Mouse (Mus musculus): ENCODE results near the gene Spata17. TPM values are rescaled to one million over a fixed set of nuclear protein-coding genes. Genes with fewer than 3 reads are reported as not detected.
"Not testable (repeated sequence)": the region's sequence is repeated elsewhere in the genome, so short reads cannot be mapped to it uniquely, and the experiment has no call there.

Spata17 gene
- polyA plus RNA-seq, 1 experiment from 2014 or later: 0.60 TPM

DNA sequence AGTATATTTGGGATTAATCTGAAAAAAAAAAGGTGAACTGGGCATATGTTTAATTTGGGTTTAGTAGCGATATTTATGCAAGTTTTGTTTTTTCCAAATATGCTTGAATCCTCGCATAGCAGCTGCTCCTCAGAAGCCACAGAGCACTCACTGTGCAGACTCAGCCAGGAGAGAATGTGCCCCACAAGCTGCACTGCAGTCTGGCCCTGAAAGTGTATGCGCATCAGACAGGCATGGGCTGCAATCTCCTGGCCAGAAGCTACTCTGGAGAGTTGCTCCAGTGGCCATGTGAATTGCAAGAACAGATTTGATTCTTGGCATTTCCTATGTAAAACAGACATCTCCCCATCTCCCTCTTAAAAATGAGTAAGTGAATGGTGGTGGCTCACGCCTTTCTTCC, 82.9 kb downstream of the Spata17 start:
- DNase-seq (ENCODE audit: low spot score) (no peak), ATAC-seq (replicated peaks; ENCODE audit: insufficient number of reproducible peaks, low FRiP score, low TSS enrichment, low read depth) (no peak)
- H3K4me2 ChIP-seq (ENCODE audit: low read depth, low read length): no peak overlapping the region
- H3K9me3 ChIP-seq (replicated peaks; ENCODE audit: control insufficient read depth, low read length): no peaks in the 10 kb centered on the region
- no peaks in the 10 kb centered on the region for H3K27me3 ChIP-seq (ENCODE audit: control insufficient read depth, insufficient read depth, low read length)
- no peaks in the 10 kb centered on the region for H3K4me1 ChIP-seq (ENCODE audit: control insufficient read depth, insufficient read depth, low read length)
- no peak overlapping the region for H3K9ac ChIP-seq (replicated peaks; ENCODE audit: low read length)
- no peak overlapping the region for H3K27ac ChIP-seq (replicated peaks; ENCODE audit: low read depth, low read length)
- no peaks in the 10 kb centered on the region for H3K36me3 ChIP-seq (replicated peaks; ENCODE audit: control insufficient read depth, insufficient read depth, low read depth, low read length)
- H3K4me3 ChIP-seq (ENCODE audit: low read depth, low read length): no peak overlapping the region
- 89% methylated on average over 4 of the region's 4 CpGs for WGBS

- H3K4me3 ChIP-seq (ENCODE audit: low read depth, low read length); H3K4me1 ChIP-seq (ENCODE audit: control insufficient read depth, insufficient read depth, low read length); H3K4me2 ChIP-seq (ENCODE audit: low read depth, low read length); H3K27me3 ChIP-seq (ENCODE audit: control insufficient read depth, insufficient read depth, low read length); ATAC-seq (replicated peaks; ENCODE audit: insufficient number of reproducible peaks, low FRiP score, low TSS enrichment, low read depth); H3K27ac ChIP-seq (replicated peaks; ENCODE audit: low read depth, low read length); DNase-seq (ENCODE audit: low spot score); H3K9me3 ChIP-seq (replicated peaks; ENCODE audit: control insufficient read depth, low read length); H3K36me3 ChIP-seq (replicated peaks; ENCODE audit: control insufficient read depth, insufficient read depth, low read depth, low read length); H3K9ac ChIP-seq (replicated peaks; ENCODE audit: low read length): not testable (repeated sequence)
- 87% methylated on average over 2 of the region's 2 CpGs for WGBS
These were observed 87.7 kb downstream of the Spata17 start for GRCm38 (mm10) chr1:187127548-187127947.

DNA sequence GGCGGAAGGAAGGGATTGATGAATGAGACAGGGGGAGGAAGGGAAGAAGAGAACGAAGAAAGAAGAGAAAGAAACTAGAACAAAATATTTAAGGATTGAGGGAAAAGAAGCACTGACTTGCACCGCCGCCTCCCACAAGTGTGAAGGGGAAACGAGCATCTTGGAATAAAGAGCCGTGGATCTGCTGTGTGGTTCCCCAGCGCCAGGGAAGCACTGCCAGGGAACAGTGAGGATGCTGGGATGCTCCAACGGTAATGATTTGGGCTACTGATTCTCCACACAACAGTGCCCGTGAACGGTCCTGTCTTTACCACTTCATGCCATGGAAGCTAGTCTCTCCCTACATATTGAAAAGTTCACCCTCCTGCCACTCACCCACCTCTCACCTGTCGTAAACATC, 89.5 kb downstream of the Spata17 start:
- H3K4me2 ChIP-seq (ENCODE audit: low read depth, low read length): no peak overlapping the region
- no peaks in the 10 kb centered on the region for H3K9me3 ChIP-seq (replicated peaks; ENCODE audit: control insufficient read depth, low read length)
- no peaks in the 10 kb centered on the region for H3K36me3 ChIP-seq (replicated peaks; ENCODE audit: control insufficient read depth, insufficient read depth, low read depth, low read length)
- ATAC-seq (replicated peaks; ENCODE audit: insufficient number of reproducible peaks, low FRiP score, low TSS enrichment, low read depth): no peak
- no peaks in the 10 kb centered on the region for H3K4me1 ChIP-seq (ENCODE audit: control insufficient read depth, insufficient read depth, low read length)
- no peak overlapping the region for H3K9ac ChIP-seq (replicated peaks; ENCODE audit: low read length)
- no peak overlapping the region for H3K27ac ChIP-seq (replicated peaks; ENCODE audit: low read depth, low read length)
- H3K27me3 ChIP-seq (ENCODE audit: control insufficient read depth, insufficient read depth, low read length): no peaks in the 10 kb centered on the region
- H3K4me3 ChIP-seq (ENCODE audit: low read depth, low read length): no peak overlapping the region
- DNase-seq (ENCODE audit: low spot score): no peak
- 84% methylated on average over 11 of the region's 11 CpGs for WGBS

DNA sequence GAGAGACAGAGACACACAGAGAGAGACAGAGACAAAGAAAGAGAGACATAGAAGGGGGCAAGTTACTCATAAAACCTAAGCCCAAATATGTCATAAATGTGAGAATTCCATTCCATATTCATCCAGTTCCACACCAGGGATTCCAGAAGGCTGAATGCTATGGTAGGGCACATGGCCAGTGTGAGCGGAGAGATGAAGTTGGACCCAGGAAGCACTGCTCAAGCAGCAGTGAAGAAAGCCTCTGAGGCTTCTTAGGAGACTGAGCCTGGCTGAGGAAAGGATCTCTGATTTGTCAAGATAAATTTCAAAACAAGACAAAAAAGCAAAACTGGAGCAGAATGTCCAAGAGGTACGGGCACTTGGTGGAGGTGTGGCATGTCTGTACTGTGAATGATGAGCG, 90.3 kb downstream of the Spata17 start:
- Histone ChIP-seq H3K27me3 (ENCODE audit: control insufficient read depth, insufficient read depth, low read length) (no peaks in the 10 kb centered on the region), H3K4me2 (ENCODE audit: low read depth, low read length) (no peak overlapping the region), H3K9me3 (replicated peaks; ENCODE audit: control insufficient read depth, low read length) (no peaks in the 10 kb centered on the region), H3K4me1 (ENCODE audit: control insufficient read depth, insufficient read depth, low read length) (no peaks in the 10 kb centered on the region), H3K36me3 (replicated peaks; ENCODE audit: control insufficient read depth, insufficient read depth, low read depth, low read length) (no peaks in the 10 kb centered on the region), H3K9ac (replicated peaks; ENCODE audit: low read length) (no peak overlapping the region), H3K27ac (replicated peaks; ENCODE audit: low read depth, low read length) (no peak overlapping the region), H3K4me3 (ENCODE audit: low read depth, low read length) (no peak overlapping the region)
- DNase-seq (ENCODE audit: low spot score) (no peak), ATAC-seq (replicated peaks; ENCODE audit: insufficient number of reproducible peaks, low FRiP score, low TSS enrichment, low read depth) (no peak)
- 77% methylated on average over 3 of the region's 3 CpGs for WGBS

DNA sequence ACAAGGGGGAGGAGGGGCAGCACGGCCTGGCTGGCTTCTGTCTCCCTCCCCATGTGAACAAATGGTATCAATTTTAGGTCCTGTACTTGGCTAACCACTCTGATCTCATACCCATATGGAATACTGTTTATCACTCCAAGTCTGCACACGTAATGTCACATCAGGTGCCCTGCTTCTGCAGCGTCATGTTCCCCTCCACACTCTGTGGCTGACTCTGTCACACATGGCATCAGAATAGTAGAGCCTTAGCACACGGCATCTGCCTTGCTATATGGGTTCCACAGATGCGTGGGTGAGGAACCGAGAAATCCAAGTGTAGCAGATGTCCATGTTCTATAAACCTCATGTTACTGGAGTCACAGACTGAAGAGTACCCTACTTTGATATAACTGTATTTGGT, 96.0 kb downstream of the Spata17 start:
- Histone ChIP-seq H3K4me1 (ENCODE audit: control insufficient read depth, insufficient read depth, low read length) (no peaks in the 10 kb centered on the region), H3K27me3 (ENCODE audit: control insufficient read depth, insufficient read depth, low read length) (no peaks in the 10 kb centered on the region), H3K9me3 (replicated peaks; ENCODE audit: control insufficient read depth, low read length) (no peaks in the 10 kb centered on the region), H3K27ac (replicated peaks; ENCODE audit: low read depth, low read length) (no peak overlapping the region), H3K4me3 (ENCODE audit: low read depth, low read length) (no peak overlapping the region), H3K4me2 (ENCODE audit: low read depth, low read length) (no peak overlapping the region), H3K36me3 (replicated peaks; ENCODE audit: control insufficient read depth, insufficient read depth, low read depth, low read length) (no peaks in the 10 kb centered on the region), H3K9ac (replicated peaks; ENCODE audit: low read length) (no peak overlapping the region)
- DNase-seq (ENCODE audit: low spot score): no peak
- ATAC-seq (replicated peaks; ENCODE audit: insufficient number of reproducible peaks, low FRiP score, low TSS enrichment, low read depth): no peak
- WGBS: 91% methylated on average over 6 of the region's 6 CpGs

DNA sequence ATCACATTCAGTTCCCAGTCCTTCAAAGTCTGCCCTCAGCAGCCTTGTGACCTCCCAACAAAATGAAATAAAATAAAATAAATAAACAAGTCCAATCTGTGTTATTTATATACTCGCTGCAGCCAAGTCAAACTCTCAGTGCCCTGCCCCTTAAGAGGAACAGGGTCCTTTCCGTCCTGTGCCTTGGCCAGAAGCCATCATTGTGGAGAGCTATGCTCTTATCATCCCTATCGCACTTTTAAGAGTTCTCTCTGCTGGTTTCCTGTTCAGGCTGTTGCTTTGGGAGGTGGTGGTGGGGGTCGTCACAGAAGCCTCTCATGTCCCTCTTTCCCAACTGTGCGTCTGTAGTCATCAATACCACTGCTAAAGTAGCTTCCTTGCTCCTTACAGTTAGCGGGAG, 97.2 kb downstream of the Spata17 start:
- WGBS: 78% methylated on average over 6 of the region's 6 CpGs
- no peaks in the 10 kb centered on the region for H3K4me1 ChIP-seq (ENCODE audit: control insufficient read depth, insufficient read depth, low read length)
- H3K27me3 ChIP-seq (ENCODE audit: control insufficient read depth, insufficient read depth, low read length): no peaks in the 10 kb centered on the region
- ATAC-seq (replicated peaks; ENCODE audit: insufficient number of reproducible peaks, low FRiP score, low TSS enrichment, low read depth) (no peak), DNase-seq (ENCODE audit: low spot score) (no peak)
- no peaks in the 10 kb centered on the region for H3K36me3 ChIP-seq (replicated peaks; ENCODE audit: control insufficient read depth, insufficient read depth, low read depth, low read length)
- no peaks in the 10 kb centered on the region for H3K9me3 ChIP-seq (replicated peaks; ENCODE audit: control insufficient read depth, low read length)
- H3K4me3 ChIP-seq (ENCODE audit: low read depth, low read length): no peak overlapping the region
- no peak overlapping the region for H3K4me2 ChIP-seq (ENCODE audit: low read depth, low read length)
- no peak overlapping the region for H3K9ac ChIP-seq (replicated peaks; ENCODE audit: low read length)
- H3K27ac ChIP-seq (replicated peaks; ENCODE audit: low read depth, low read length): no peak overlapping the region

GRCm38 (mm10) chr1:187113716-187114115, 101.5 kb downstream of the Spata17 start:
- Histone ChIP-seq H3K4me1 (ENCODE audit: control insufficient read depth, insufficient read depth, low read length) (no peaks in the 10 kb centered on the region), H3K4me3 (ENCODE audit: low read depth, low read length) (no peak overlapping the region), H3K27ac (replicated peaks; ENCODE audit: low read depth, low read length) (no peak overlapping the region), H3K36me3 (replicated peaks; ENCODE audit: control insufficient read depth, insufficient read depth, low read depth, low read length) (no peaks in the 10 kb centered on the region), H3K9me3 (replicated peaks; ENCODE audit: control insufficient read depth, low read length) (no peaks in the 10 kb centered on the region), H3K27me3 (ENCODE audit: control insufficient read depth, insufficient read depth, low read length) (no peaks in the 10 kb centered on the region), H3K9ac (replicated peaks; ENCODE audit: low read length) (no peak overlapping the region), H3K4me2 (ENCODE audit: low read depth, low read length) (no peak overlapping the region)
- ATAC-seq (replicated peaks; ENCODE audit: insufficient number of reproducible peaks, low FRiP score, low TSS enrichment, low read depth): no peak
- DNase-seq (ENCODE audit: low spot score): no peak
- 90% methylated on average over 9 of the region's 9 CpGs for WGBS

DNA sequence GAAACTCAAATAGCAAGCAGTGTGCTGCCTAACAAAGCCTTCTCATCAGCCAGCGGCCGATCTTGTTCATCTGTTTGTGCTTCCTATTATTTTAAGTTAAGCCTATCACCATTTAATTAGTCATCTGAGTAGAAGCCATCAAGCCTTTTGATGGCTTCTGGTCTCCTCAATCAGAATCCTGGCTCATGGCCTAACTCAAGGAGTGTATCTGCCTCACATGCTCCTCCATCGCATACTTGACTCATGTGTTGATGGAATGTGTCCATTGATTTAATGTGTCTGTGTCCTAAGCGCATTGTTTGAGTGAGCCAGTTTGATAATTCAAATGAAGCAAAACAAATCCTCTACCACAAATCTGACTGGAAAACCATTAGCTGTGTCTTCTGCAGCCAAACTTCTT, 113.1 kb downstream of the Spata17 start:
- no peak for ATAC-seq (replicated peaks; ENCODE audit: insufficient number of reproducible peaks, low FRiP score, low TSS enrichment, low read depth)
- 85% methylated on average over 4 of the region's 4 CpGs for WGBS
- DNase-seq (ENCODE audit: low spot score): no peak
- Histone ChIP-seq H3K9ac (replicated peaks; ENCODE audit: low read length) (no peak overlapping the region), H3K36me3 (replicated peaks; ENCODE audit: control insufficient read depth, insufficient read depth, low read depth, low read length) (no peaks in the 10 kb centered on the region), H3K4me3 (ENCODE audit: low read depth, low read length) (no peak overlapping the region), H3K27me3 (ENCODE audit: control insufficient read depth, insufficient read depth, low read length) (no peaks in the 10 kb centered on the region), H3K27ac (replicated peaks; ENCODE audit: low read depth, low read length) (no peak overlapping the region), H3K4me1 (ENCODE audit: control insufficient read depth, insufficient read depth, low read length) (no peaks in the 10 kb centered on the region), H3K4me2 (ENCODE audit: low read depth, low read length) (no peak overlapping the region), H3K9me3 (replicated peaks; ENCODE audit: control insufficient read depth, low read length) (no peaks in the 10 kb centered on the region)

Data from embryonic facial prominence, embryonic 11.5 days (tissue).